Mouse (Mus musculus) CH12.LX (cell line): ENCODE measurements at regions not wholly inside any gene's neighbourhood (a gene's known extent, or its start where the extent isn't known, plus 50 kb on each side); places are given as distances from the start of the nearest gene placed in this dataset.

Experiments used
- CTCF ChIP-seq, 2 experiments: IDR thresholded peaks in 1 of 2; conservative IDR thresholded peaks in 1 of 2; 2 replicates each; pipeline ENCODE4 v1.5.1; 2011 to 2012; ENCODE audit warnings: low read depth in 2 of 2, low read length in 2 of 2, improper control_type of control experiment in 1 of 2, inconsistent platforms in 1 of 2, mild to moderate bottlenecking in 1 of 2, moderate library complexity in 1 of 2
- POLR2A ChIP-seq: IDR thresholded peaks from 2 replicates; pipeline ENCODE4 v1.6.1; 2011; ENCODE audit warnings: low read depth, mild to moderate bottlenecking, improper control_type of control experiment, low read length
- ZMIZ1 ChIP-seq: IDR thresholded peaks from 2 replicates; pipeline ENCODE4 v1.6.1; 2012; ENCODE audit warnings: low read depth, mild to moderate bottlenecking, inconsistent platforms, low read length, improper control_type of control experiment

- TF ChIP-seq CTCF (conservative IDR thresholded peaks at IDR 0.05 in 1 of 2, IDR thresholded peaks at IDR 0.05 in 1 of 2; ENCODE audit: low read depth in 2 of 2, low read length in 2 of 2) (no peak), POLR2A (no peak), ZMIZ1 (no peak)
Measured at GRCm38 (mm10) chr11:93725242-93725641, 160.3 kb downstream of the Utp18 start.
